Mouse (Mus musculus): Measurements from ENCODE around the gene Dlg1.

GRCm38 (mm10) chr16:31619675-31620335 is 43.4 kb upstream of the Dlg1 start:
- no peak for TF ChIP-seq CTCF (IDR thresholded peaks at IDR 0.05; ENCODE audit: insufficient read depth, low read depth, low read length)
- TF ChIP-seq POLR2A (IDR thresholded peaks at IDR 0.05; ENCODE audit: insufficient read depth, low read depth, low read length) = no peak

Data from olfactory bulb, adult 2 months (tissue).